Mouse (Mus musculus) embryonic fibroblast, embryonic 13.5 days (primary cell): ENCODE data around the gene Tpk1. TPM values are rescaled to one million over a fixed set of nuclear protein-coding genes. Genes with fewer than 3 reads are reported as not detected.
"Not testable (repeated sequence)": the region's sequence is repeated elsewhere in the genome, so short reads cannot be mapped to it uniquely, and the experiment has no call there.

Source experiments
- H3K27ac ChIP-seq: 2 replicates; pipeline ENCODE4 v1.5.1; 2012; ENCODE audit warnings: low read length, control low read depth, inconsistent platforms; ENCODE audit not compliant: insufficient read depth
- H3K4me1 ChIP-seq: 2 replicates; pipeline ENCODE4 v1.6.1; 2011; ENCODE audit warnings: low read length; ENCODE audit not compliant: control insufficient read depth, insufficient read depth
- H3K4me3 ChIP-seq: 2 replicates; pipeline ENCODE4 v1.5.1; 2011; ENCODE audit warnings: mild to moderate bottlenecking, control low read depth, low read length; ENCODE audit not compliant: insufficient read depth
- CTCF ChIP-seq: IDR thresholded peaks from 2 replicates; pipeline ENCODE4 v1.5.1; 2011; ENCODE audit warnings: mild to moderate bottlenecking, control low read depth, low read length, moderate library complexity, borderline replicate concordance; ENCODE audit not compliant: insufficient read depth
- POLR2A ChIP-seq: IDR thresholded peaks from 2 replicates; pipeline ENCODE4 v1.6.1; 2011; ENCODE audit warnings: low read depth, mild to moderate bottlenecking, control low read depth, low read length, moderate library complexity
- polyA plus RNA-seq: library from polyadenylated mRNA; stranded (reverse); fragments of >200 nt; gene quantifications from 2 replicates; pipeline ENCODE4 v1.2.4, GENCODE M21; 2011; ENCODE audit warnings: low read depth; ENCODE audit not compliant: missing spikeins, insufficient read length

Tpk1 gene
- polyA plus RNA-seq, 1 experiment, result 16.3 TPM

DNA sequence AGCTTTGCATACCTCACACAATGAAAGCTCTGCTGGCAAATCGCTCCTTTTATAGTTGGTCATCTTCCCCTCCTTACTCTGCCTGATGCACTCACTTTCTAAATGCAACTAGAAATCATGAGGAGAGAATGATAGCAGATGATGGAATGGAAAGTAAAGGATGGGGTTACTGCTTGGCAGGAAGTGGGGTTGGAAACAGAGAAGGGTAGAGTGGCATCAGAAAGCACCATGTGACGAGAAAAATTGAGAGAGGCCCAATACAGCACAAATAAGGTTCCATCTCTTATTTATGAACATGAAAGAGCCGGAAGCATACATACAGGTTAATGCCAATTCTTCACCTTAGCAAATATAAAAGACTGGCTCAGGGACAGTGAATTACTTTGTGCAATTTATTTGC lies 133.3 kb downstream of the Tpk1 start:
- H3K27ac ChIP-seq, result no peak overlapping the region

GRCm38 (mm10) chr6:43531996-43532395 lies 134.1 kb downstream of the Tpk1 start:
- TF ChIP-seq POLR2A (no peak), CTCF (no peak)
- Histone ChIP-seq H3K4me3 (no peak overlapping the region), H3K4me1 (peaks cover 5% of the 10 kb centered on the region; the same call in 1 of the 2 replicates), H3K27ac (no peak overlapping the region)

More for the DNA sequence above, 133.3 kb downstream of the Tpk1 start:
- no peak overlapping the region for H3K4me3 ChIP-seq
- TF ChIP-seq CTCF, result no peak
- no peak for TF ChIP-seq POLR2A
- peaks cover 5% of the 10 kb centered on the region; the same call in 1 of the 2 replicates for H3K4me1 ChIP-seq

GRCm38 (mm10) chr6:43528996-43529395 lies 137.1 kb downstream of the Tpk1 start:
- Histone ChIP-seq H3K4me1 (peaks cover 5% of the 10 kb centered on the region; the same call in 1 of the 2 replicates), H3K27ac (peak overlapping the region; percentile 91), H3K4me3 (no peak overlapping the region)
- TF ChIP-seq CTCF (no peak), POLR2A (no peak)

- no peak overlapping the region for H3K4me3 ChIP-seq
- H3K4me1 ChIP-seq, result peaks cover 9% of the 10 kb centered on the region; the same call in 1 of the 2 replicates
- peak overlapping the region; percentile 95 for H3K27ac ChIP-seq
- TF ChIP-seq CTCF (no peak), POLR2A (no peak)
Measured at GRCm38 (mm10) chr6:43525028-43525427, 141.1 kb downstream of the Tpk1 start.

- TF ChIP-seq POLR2A (no peak), CTCF (no peak)
- Histone ChIP-seq H3K4me3 (no peak overlapping the region), H3K4me1 (peaks cover 5% of the 10 kb centered on the region; the same call in 1 of the 2 replicates), H3K27ac (peak overlapping the region; percentile 67)
Measured at GRCm38 (mm10) chr6:43522046-43522445, 144.0 kb downstream of the Tpk1 start.

DNA sequence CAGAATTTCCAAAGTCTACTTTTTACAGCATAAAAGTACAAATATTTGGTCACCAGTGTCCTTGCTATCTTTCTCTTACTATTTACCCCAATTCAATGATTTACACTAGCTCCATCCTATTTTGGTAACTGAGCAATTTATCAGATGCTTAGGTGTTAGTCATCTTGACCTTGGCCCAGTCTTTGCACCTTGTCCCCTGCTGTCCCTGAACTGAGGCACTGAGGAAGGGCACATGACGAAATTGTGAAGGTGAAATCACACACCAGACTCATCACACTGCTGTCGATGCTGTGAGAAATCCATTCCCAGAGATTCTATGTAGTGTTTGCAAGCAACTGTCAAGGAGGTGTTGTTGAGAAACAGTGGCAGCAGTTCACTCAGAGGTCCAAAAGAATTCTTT lies 145.9 kb downstream of the Tpk1 start:
- peaks cover 5% of the 10 kb centered on the region; the same call in 1 of the 2 replicates for H3K4me1 ChIP-seq
- H3K4me3 ChIP-seq, result no peak overlapping the region
- TF ChIP-seq POLR2A (no peak), CTCF (no peak)
- no peak overlapping the region for H3K27ac ChIP-seq

DNA sequence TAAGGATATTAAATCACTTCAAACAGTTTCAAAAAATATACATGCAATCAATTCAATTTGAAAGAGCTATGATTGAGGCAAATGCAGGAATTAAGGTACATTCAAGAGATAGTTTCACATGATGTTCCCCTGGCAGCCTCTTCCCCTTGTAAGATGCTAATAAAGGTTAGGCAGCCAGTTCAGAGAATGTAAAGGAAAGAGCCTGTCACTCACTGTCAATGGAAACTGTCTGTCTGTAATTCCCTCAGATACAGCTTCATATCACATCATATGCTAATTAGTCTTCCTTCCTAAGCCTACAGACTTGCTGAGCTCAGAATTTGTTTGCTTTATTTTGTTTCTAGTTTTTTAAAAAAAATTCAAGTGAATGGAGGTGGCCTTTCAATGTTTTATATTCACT lies 147.7 kb downstream of the Tpk1 start:
- no peak overlapping the region for H3K4me3 ChIP-seq
- no peak overlapping the region for H3K27ac ChIP-seq
- TF ChIP-seq CTCF, result no peak
- TF ChIP-seq POLR2A, result no peak
- peaks cover 5% of the 10 kb centered on the region; the same call in 1 of the 2 replicates for H3K4me1 ChIP-seq

DNA sequence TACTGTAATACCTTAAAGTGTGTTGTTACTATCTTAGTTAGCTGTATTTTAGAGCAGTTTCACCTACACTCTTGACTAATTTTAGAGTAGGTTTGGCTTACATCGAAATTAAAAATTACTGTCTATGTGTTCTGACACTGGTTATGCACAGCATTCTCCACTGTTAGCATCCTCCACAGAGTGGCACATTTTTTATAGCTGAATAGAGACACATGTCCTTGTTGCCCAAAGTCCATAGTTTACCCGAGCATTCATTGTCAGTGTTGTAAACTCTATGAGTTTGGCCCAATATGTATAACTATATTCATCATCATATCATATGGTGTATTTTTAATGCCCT lies 148.8 kb downstream of the Tpk1 start:
- no peak overlapping the region for H3K27ac ChIP-seq
- no peak overlapping the region for H3K4me3 ChIP-seq
- peaks cover 5% of the 10 kb centered on the region; the same call in 1 of the 2 replicates for H3K4me1 ChIP-seq
- TF ChIP-seq POLR2A, result no peak
- no peak for TF ChIP-seq CTCF

DNA sequence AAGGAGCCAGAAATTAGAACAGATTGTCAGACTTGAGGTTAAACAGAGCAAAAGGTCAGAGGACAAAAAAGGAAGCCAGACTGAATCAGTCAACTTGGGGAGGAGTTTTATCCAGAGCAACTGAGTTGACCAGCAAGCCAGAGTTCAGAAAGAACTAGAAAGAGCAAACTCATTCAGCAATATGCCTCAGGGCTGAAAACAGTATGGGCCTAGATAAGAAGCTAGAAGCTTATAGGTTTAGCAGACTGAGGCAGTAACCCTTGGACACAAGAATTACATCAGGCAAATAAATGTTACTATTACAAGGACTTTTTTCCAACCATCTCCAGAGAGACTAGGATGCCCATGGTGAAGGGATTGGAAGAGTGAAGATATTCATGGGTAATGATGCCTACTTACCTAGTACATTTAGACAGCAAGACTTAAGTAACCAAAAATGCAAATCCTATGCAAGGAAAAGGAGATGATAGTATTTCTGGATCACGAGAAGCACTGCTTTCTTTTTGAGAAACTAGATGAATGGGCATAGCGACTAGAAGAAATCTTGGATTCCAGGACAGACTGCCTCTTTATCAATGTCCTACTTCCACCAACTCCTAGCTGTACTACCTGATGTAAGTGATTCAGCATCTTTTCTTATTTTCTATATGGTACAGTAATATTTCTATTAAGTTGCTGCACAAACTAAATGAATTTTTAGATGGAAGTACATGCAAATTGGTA lies 149.3 kb downstream of the Tpk1 start:
- TF ChIP-seq POLR2A (no peak), CTCF (no peak)
- Histone ChIP-seq H3K27ac (no peak overlapping the region), H3K4me1 (no peaks in the 10 kb centered on the region), H3K4me3 (no peak overlapping the region)

GRCm38 (mm10) chr6:43506686-43507385 lies 159.2 kb downstream of the Tpk1 start:
- H3K4me3 ChIP-seq, H3K4me1 ChIP-seq, H3K27ac ChIP-seq: not testable (repeated sequence)
